Mouse (Mus musculus) large intestine, adult 2 months (tissue): ENCODE measurements around the gene Glt28d2. TPM values are rescaled to one million over a fixed set of nuclear protein-coding genes. Genes with fewer than 3 reads are reported as not detected.

Source experiments
- DNase-seq: peaks from one replicate; pipeline ENCODE4 v3.0.0-alpha.2; 2012; ENCODE audit warnings: low read depth, low spot score
- WGBS: fragments of 180-500 bp; shearing (Covaris S2); methylation state at CpG from one replicate; pipeline ENCODE4 v1.1.7; 2018; 5-methylcytosine and 5-hydroxymethylcytosine counted together
- polyA plus RNA-seq: library from polyadenylated mRNA; depleted of rRNA; stranded (reverse); fragments of >200 nt; gene quantifications from 2 replicates; pipeline ENCODE4 v1.2.3, GENCODE M21; 2012; rRNA removed

Glt28d2 gene
- polyA plus RNA-seq, 1 experiment: 1.3 TPM

DNA sequence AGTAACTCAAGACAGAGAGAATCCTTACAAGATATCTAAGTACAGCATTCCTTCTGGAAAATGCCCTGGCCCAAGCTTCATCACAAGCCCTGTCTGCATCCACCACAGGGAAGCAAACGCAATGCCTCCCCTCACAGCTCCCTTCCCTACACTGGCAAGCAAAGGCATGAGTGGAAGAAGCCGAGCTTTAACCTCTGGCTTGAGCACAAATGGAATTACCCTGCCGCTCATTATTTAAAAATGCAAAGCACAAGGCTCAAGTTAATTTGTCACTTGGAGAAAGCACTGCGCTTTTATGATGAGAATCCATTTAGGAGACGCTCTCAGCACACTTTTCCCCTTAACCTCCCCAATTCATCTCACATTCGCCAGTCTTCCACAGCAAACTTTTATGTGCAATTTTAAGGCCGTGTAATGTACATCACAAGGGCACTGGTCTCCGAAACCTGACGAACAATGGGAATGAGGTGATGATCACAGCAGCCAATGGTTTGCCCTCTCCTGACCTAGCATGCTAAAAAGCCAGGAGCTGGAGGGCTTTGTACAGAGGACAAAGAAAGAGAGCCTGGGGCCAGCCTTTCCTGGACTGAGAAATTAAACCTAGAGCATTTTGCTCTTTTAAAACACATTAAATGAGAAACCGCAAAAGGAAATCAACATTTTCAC lies 54.7 kb downstream of the Glt28d2 start:
- DNase-seq: no peak
- 72% methylated on average over 10 of the region's 10 CpGs for WGBS

DNA sequence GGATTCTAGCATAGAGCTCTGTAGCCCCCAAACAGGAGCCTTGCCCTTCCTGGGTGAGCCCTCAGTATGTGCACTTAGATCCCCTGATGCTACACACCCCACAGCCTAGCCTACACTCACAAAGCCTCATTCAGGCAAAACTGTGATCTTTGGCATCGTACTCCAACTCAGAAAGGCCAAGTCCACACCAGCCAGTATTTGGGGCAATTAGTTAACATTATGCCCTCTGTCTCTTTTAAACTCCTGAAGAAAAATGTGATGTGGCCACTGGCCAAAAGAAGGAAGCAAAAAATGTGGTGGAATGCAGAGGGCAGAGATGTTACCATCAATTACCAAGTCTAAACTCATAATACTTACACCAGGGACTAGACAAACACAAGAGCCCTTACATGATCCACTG lies 55.5 kb downstream of the Glt28d2 start:
- WGBS: 82% methylated on average over 1 of the region's 1 CpGs
- no peak for DNase-seq

DNA sequence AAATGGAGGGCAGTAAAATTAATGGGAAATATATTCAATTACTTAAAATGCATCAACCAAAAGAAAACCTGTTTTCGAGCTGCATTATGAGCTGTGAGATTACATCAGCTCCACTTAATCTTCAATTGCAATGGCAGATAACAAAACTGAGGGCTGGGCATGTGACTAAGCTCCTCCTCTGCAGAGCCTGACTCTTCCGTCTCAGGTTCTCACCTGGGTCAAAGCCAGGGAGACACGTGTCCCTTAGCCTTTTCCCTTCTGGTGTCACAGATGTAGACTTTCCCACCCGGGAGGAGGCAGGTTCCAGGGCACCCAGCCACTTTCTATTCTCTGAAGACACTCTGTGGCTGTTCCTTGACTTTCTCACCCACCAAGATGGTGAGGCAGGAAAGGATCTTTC lies 58.3 kb downstream of the Glt28d2 start:
- DNase-seq: no peak
- WGBS: 48% methylated on average over 4 of the region's 4 CpGs

DNA sequence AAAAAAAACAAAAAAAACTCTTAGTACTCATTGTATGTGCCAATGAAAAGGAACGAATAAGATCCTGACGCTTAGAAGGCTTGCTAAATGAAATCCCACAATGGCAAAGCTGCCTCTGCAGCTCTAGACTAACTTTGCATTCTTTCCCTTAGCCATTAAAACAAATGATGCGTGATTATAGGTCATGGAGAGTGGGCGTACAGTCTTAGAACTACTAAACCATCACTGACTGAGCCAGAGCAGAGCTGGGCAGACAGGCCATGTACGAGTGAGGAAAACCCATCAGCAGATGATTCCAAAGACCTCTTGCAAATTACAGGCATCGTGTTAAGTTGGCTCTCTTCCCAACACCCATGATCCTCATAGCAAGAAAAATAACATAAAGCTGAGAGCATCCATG lies 59.5 kb downstream of the Glt28d2 start:
- WGBS: 76% methylated on average over 6 of the region's 6 CpGs
- no peak for DNase-seq

DNA sequence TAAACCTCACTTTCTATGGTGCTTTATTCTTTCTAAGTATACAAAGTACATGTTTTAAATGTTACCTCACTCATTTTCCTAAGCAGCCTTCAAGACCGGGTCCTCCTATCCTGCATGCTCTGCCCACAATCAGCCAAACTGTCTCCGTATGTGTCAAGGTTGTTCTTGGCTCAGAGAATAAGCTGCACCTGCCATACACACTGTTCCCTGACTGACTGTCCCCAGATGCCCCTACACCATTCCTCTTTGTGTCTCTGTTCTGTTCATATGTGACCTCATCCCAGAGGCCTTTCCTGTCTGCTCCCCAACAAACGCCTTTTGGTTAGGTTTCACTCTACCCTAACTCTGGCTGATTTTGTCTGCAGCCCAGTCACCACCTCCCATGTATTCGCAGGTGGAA lies 60.0 kb downstream of the Glt28d2 start:
- no peak for DNase-seq
- WGBS: 68% methylated on average over 4 of the region's 4 CpGs

DNA sequence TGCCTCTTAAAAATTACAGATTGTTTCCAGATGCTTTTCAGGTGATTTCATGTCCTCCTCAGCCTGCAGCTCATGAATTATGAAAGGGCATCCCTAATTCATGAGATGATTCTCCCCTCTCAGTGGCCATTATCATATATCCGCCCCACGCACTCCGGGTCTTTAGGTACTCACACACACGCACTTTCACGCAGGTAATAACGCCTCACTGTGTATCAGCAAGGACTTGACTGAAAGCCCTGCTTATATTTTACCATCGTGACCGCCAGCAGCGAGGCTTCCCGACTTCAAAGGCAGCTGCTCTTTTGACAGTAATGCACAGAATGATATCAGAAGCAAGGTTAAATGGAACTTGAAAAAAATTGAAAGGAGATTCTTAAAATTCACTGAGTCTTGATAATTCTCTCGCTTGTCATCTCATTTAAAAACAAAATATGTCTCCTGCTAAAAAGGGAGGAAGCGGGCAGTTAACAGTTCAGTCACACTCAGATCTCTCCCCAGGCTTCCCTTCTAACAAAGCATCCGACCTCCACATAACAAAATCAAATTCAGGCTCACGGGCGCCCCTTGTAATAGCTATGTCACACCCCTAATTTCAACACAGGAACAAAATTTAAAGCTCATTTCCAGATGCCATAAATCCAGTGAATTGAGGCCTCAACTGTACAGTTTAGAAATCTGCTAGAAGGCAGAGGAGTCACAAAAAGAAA lies 66.3 kb downstream of the Glt28d2 start:
- WGBS: 74% methylated on average over 15 of the region's 15 CpGs
- DNase-seq: no peak

Other genes with a start within 250 kb of the Glt28d2 start
- 4.5 and 9.8 TPM in 2 replicates for gene Fam160a1, start 70.2 kb downstream of the Glt28d2 start, polyA plus RNA-seq
- gene Gm37240, start within 50 bp of the Glt28d2 start, polyA plus RNA-seq: 3.7 and 18.9 TPM in 2 replicates
- 24.2 and 76.6 TPM in 2 replicates for gene Sh3d19, start 83.6 kb upstream of the Glt28d2 start, polyA plus RNA-seq
- not detected in 2 replicates for gene Prss48, start 115.0 kb upstream of the Glt28d2 start, polyA plus RNA-seq